Mouse (Mus musculus): ENCODE results near the gene Gm10577. TPM values are rescaled to one million over a fixed set of nuclear protein-coding genes. Genes with fewer than 3 reads are reported as not detected.
A peak's percentile ranks its signal among the peaks of the same experiment; 100 is the strongest.

Gene Gm10577
- not detected in 2 replicates for polyA plus RNA-seq (2016; fragmentation: Nextera tagmentation; extraction: Ambion mirVana)

DNA sequence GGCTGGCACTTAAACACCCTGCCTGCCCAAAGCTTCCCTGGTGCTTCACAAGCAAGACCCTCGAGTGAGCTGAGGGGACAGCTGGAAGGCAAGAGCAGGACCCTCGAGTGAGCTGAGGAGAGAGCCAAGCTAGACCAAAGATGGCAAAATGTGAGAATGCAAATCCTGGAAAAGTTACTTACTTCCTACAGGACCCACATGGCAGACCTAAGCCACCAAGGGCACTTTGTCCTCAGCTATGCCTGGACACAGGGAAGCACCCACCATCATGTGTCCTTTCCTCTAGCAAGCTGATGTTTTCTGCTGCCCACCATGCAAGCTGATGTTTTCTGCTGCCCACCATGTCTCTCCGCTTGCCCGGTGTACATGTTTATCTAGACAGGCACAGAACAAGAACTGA lies at the start of gene Gm10577:
Gm10577 (minus strand) TSS at position 101 of the 400 bp plus-strand sequence.
- H3K27ac ChIP-seq, result no peak within 1 kb of the TSS
- H3K36me3 ChIP-seq, result no peaks in the 10 kb centered on the region
- WGBS, result 79% methylated on average over 4 of the region's 4 CpGs
- H3K9me3 ChIP-seq, result peaks cover 17% of the 10 kb centered on the region
- no peak within 1 kb of the TSS for H3K4me3 ChIP-seq
- no peak for DNase-seq (ENCODE audit: low spot score)
- no peaks in the 10 kb centered on the region for H3K27me3 ChIP-seq (ENCODE audit: insufficient read depth, poor library complexity, severe bottlenecking)
- H3K4me1 ChIP-seq (replicated peaks), result no peaks in the 10 kb centered on the region

DNA sequence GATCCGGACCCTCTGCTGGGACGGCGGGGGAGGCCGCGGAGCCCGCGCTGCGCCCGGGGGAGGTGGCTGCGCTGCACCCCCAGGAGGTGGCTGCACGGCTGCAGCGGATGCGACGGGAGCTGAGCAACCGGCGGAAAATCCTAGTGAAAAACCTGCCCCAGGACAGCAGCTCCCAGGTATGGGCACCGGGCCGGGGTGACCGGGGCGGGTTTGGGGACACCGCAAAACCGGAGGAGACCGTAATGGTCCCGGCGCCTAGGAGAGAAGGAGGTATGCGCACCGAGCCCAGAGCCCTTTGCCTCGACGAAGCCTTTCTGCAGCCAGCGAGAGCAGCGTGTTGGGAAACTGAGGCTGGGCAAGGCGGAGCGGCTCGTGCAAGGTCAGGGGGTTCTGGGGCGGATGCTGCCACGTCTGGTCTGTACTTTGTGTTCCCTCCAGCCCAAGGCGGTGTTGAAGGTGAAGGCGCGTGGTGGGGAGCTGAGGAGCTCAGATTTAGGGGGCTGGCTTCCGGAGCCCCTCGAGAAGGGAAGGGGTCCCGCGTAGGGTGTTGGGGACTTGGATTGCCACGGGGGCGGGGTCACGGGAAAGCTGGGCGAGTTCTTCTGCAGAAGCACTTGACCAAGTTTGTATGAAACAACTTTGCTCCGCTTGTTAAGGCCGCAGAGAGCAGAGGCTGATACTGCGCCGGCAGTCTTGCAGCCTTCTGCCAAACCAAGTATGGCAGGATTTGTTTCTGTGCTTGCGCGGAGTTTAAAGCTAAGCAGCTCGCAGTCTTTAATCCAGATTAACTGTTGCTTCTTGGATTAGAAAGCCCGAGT lies 48.9 kb upstream of the Gm10577 start:
- WGBS, result 1% methylated on average over 55 of the region's 55 CpGs
- Histone ChIP-seq H3K36me3 (no peaks in the 10 kb centered on the region), H3K4me3 (peak overlapping the region; percentile 84), H3K27me3 (ENCODE audit: insufficient read depth, poor library complexity, severe bottlenecking) (peaks cover 9% of the 10 kb centered on the region; the same call in 1 of the 2 replicates), H3K9me3 (no peaks in the 10 kb centered on the region), H3K27ac (peak overlapping the region; percentile 92), H3K4me1 (replicated peaks) (peaks cover 22% of the 10 kb centered on the region; the same call in 1 of the 2 replicates)
- DNase-seq (ENCODE audit: low spot score), result peak; percentile 58

DNA sequence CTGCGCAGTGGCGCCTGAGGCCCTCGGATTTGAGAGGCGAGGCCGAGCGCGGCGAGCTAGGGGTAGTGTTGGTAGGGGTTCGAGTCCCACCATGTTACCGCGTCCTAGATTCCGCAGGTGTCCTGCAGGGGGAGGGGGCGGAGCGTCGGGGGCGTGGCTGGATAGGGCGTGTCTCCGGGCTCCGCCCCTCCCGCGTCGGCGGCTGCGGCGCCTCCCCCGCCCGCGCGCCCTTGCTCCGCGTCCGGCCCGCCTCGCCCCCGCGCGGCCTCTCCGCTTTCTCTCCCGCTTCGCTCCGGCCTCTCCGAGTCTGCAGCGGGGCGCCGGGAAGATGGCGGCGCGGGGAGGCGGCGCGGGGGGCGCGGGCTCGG lies 48.3 kb upstream of the Gm10577 start, which contains the start of gene Raver2:
Raver2 (plus strand) TSS at position 198 of the 368 bp plus-strand sequence.
- H3K4me1 ChIP-seq (replicated peaks), result peaks cover 22% of the 10 kb centered on the region; the same call in 1 of the 2 replicates
- WGBS, result 2% methylated on average over 44 of the region's 54 CpGs
- peak within 1 kb of the TSS; percentile 84 for H3K4me3 ChIP-seq
- no peaks in the 10 kb centered on the region for H3K36me3 ChIP-seq
- DNase-seq (ENCODE audit: low spot score), result peak; percentile 67
- peak within 1 kb of the TSS; percentile 92 for H3K27ac ChIP-seq
- H3K9me3 ChIP-seq, result no peaks in the 10 kb centered on the region
- H3K27me3 ChIP-seq (ENCODE audit: insufficient read depth, poor library complexity, severe bottlenecking), result peaks cover 9% of the 10 kb centered on the region; the same call in 1 of the 2 replicates

DNA sequence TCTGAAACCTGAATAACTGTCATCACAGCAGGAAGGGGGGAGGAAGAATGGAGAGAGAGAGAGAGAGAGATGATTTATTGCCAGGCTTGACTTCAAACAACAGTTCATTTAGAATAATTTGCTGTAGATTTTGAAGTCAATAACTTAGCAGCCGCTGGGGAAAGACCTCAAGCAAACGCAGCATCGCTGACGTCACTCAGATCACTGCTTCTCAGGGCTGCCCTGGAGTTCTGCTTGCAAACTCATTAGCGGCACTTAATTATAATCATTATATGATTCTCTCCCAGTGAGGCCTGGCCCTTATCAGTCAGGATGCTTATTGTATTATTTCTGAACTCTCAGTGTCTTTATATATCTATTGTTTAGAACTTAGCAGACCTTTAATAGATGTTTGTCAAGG lies 45.9 kb upstream of the Gm10577 start:
- 75% methylated on average over 5 of the region's 5 CpGs for WGBS
- Histone ChIP-seq H3K9me3 (0 out of 2 replicates have a peak, but pooled peaks cover under 1% of the 10 kb centered on the region), H3K4me3 (no peak overlapping the region), H3K27ac (no peak overlapping the region), H3K27me3 (ENCODE audit: insufficient read depth, poor library complexity, severe bottlenecking) (peaks cover 9% of the 10 kb centered on the region; the same call in 1 of the 2 replicates), H3K36me3 (no peaks in the 10 kb centered on the region), H3K4me1 (replicated peaks) (peaks cover 22% of the 10 kb centered on the region; the same call in 1 of the 2 replicates)
- no peak for DNase-seq (ENCODE audit: low spot score)

DNA sequence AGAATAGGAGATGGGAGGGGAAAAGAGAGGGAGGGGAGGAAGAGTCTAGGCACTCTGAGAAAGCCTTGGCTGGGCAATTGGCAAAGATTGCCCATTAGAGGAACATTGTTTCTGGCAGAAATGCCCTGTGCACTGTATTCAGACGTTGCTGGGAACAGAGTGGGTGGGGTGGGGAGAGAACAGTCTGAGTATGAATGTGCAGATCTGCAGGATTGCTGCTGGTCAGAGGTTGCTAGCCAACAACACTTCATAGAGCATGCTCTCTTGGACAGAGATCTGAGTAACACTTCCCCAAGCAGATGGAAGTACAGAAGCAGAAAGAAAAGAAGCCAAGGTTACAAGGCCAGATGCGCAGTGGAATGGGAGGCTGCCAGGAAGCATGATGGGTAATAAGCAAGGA lies 41.6 kb upstream of the Gm10577 start:
- no peak for DNase-seq (ENCODE audit: low spot score)
- 78% methylated on average over 2 of the region's 2 CpGs for WGBS
- no peaks in the 10 kb centered on the region for H3K4me1 ChIP-seq (replicated peaks)

DNA sequence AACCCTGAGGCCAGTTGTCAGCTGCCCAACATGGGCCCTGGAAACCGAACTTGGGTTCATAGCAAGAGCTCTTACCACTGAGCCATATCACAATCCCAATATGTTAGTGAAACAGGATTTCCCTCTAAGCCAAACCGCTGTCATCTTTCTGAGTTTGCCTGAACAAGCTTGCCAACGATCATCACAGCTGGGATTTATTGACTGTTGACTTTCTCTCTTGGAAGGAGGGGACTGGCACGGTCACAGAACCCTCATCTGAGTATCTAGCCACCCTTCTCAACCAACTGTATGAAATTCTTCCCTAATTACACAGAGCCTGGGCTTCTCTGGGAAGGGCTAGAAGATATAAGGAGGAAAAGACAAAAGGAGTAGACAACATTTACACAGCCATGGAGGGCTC lies 26.1 kb upstream of the Gm10577 start:
- 75% methylated on average over 4 of the region's 4 CpGs for WGBS
- Histone ChIP-seq H3K4me3 (no peak overlapping the region), H3K27ac (no peak overlapping the region), H3K9me3 (no peaks in the 10 kb centered on the region), H3K36me3 (no peaks in the 10 kb centered on the region), H3K4me1 (replicated peaks) (no peaks in the 10 kb centered on the region), H3K27me3 (ENCODE audit: insufficient read depth, poor library complexity, severe bottlenecking) (no peaks in the 10 kb centered on the region)
- no peak for DNase-seq (ENCODE audit: low spot score)

More for the DNA sequence above, 41.6 kb upstream of the Gm10577 start:
- Histone ChIP-seq H3K9me3 (0 out of 2 replicates have a peak, but pooled peaks cover 3% of the 10 kb centered on the region), H3K4me3 (no peak overlapping the region), H3K36me3 (no peaks in the 10 kb centered on the region), H3K27ac (no peak overlapping the region), H3K27me3 (ENCODE audit: insufficient read depth, poor library complexity, severe bottlenecking) (no peaks in the 10 kb centered on the region)

DNA sequence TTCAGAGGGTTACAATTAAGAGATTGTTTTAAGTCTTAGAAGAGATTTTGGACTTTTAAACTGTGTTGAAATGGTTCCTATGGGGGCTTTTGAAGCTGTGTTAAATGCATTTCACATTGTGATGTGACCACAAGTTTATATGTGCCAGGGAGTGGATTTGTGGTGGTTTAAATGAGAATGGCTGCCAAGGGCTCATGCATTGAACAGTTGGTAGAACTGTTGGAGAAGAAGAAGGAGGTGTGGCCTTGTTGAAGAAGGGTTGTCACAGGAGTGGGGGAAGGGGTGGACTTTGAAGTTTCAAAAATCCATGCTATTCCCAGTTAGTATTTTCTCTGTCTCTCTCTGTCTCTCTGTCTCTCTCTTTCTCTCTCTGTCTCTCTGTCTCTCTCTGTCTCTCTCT lies 23.7 kb upstream of the Gm10577 start:
- Histone ChIP-seq H3K36me3 (no peaks in the 10 kb centered on the region), H3K27ac (no peak overlapping the region), H3K27me3 (ENCODE audit: insufficient read depth, poor library complexity, severe bottlenecking) (no peaks in the 10 kb centered on the region), H3K4me3 (no peak overlapping the region), H3K4me1 (replicated peaks) (no peaks in the 10 kb centered on the region), H3K9me3 (no peaks in the 10 kb centered on the region)
- no peak for DNase-seq (ENCODE audit: low spot score)

DNA sequence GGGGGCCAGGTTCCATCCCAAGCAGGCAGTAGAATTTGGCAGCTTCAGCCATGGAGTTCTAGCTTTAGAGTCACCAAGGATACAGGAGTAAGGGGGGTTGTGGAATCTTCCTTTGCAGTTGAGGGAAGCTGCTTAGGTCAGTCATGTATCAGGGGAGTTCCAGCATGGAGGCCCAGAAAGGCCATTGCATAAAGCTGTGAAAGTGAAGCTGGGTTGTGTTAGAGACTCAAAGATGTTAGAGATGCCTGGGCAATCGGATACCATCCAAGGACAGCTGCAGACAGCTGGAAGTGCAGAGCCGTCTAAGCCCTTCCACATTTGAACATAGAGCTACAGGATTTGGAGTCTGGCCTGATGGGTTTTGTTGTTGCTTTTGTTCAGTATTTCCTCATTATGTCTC lies 23.2 kb upstream of the Gm10577 start:
- H3K27ac ChIP-seq, result no peak overlapping the region
- no peaks in the 10 kb centered on the region for H3K4me1 ChIP-seq (replicated peaks)
- no peaks in the 10 kb centered on the region for H3K27me3 ChIP-seq (ENCODE audit: insufficient read depth, poor library complexity, severe bottlenecking)
- H3K9me3 ChIP-seq, result no peaks in the 10 kb centered on the region
- no peak for DNase-seq (ENCODE audit: low spot score)
- WGBS, result 80% methylated on average over 2 of the region's 2 CpGs
- no peaks in the 10 kb centered on the region for H3K36me3 ChIP-seq
- H3K4me3 ChIP-seq, result no peak overlapping the region

DNA sequence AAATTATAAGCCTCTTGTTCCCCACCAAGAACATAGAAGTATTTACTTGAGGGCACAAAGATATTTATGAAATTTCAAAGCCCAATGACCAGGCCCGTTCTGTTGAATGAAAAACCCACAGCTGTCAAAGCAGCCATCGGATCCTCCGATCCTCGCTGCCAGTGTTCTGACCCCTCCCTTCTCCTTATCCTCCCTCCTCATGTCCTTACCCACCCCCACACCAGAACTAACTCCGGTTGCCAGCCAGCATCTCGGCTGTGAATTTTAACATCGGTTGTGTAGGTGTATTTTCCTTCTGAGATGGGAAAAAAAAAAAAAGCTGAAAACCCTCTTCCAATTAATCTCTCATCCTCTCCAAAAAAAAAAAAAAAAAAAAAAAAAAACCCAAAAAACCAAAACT lies 16.7 kb upstream of the Gm10577 start:
- H3K27ac ChIP-seq, result no peak overlapping the region
- no peaks in the 10 kb centered on the region for H3K9me3 ChIP-seq
- WGBS, result 62% methylated on average over 7 of the region's 7 CpGs
- no peaks in the 10 kb centered on the region for H3K4me1 ChIP-seq (replicated peaks)
- DNase-seq (ENCODE audit: low spot score), result no peak
- no peak overlapping the region for H3K4me3 ChIP-seq
- H3K36me3 ChIP-seq, result no peaks in the 10 kb centered on the region
- H3K27me3 ChIP-seq (ENCODE audit: insufficient read depth, poor library complexity, severe bottlenecking), result no peaks in the 10 kb centered on the region

DNA sequence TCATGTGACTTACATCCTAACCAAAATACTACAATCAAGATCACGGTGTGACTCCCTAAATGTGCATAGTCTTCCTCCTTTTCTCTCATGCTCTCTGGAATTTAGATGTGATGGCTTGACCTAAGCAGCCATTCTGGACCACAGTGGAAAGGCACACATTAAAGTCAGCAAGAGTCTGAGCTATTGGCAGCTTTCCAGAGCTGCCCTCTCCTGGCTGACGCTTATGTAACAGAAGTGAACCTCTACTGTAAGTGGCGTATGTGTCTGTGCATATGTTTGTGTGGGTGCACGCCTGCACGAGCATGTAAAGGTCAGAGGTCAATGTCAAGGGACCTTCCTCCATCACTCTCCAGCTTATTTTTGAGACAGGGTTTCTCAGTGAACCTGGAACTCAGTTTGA lies 14.6 kb upstream of the Gm10577 start:
- H3K4me3 ChIP-seq, result no peak overlapping the region
- DNase-seq (ENCODE audit: low spot score), result no peak
- no peaks in the 10 kb centered on the region for H3K4me1 ChIP-seq (replicated peaks)
- 84% methylated on average over 5 of the region's 5 CpGs for WGBS
- no peaks in the 10 kb centered on the region for H3K36me3 ChIP-seq
- no peaks in the 10 kb centered on the region for H3K27me3 ChIP-seq (ENCODE audit: insufficient read depth, poor library complexity, severe bottlenecking)
- H3K27ac ChIP-seq, result no peak overlapping the region
- no peaks in the 10 kb centered on the region for H3K9me3 ChIP-seq

DNA sequence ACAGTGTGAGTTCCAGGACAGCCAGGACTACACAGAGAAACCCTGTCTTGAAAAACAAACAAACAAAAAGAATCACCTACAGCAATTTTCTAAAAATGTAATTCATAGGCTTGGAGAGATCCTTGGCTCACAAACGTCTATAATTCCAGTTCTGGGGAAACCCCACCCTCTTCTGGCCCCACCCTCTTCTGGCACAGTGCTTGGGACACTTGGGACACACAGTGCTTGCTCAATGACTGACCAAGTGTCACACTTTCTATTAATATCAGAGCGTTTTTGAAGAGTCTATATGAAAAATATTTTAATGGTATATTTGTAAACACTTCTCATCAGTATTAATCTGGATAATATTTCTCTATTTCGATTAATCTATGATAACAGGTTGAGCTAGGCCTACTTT lies 12.6 kb upstream of the Gm10577 start:
- Histone ChIP-seq H3K27me3 (ENCODE audit: insufficient read depth, poor library complexity, severe bottlenecking) (no peaks in the 10 kb centered on the region), H3K9me3 (no peaks in the 10 kb centered on the region), H3K4me1 (replicated peaks) (no peaks in the 10 kb centered on the region), H3K27ac (no peak overlapping the region), H3K36me3 (no peaks in the 10 kb centered on the region), H3K4me3 (no peak overlapping the region)
- DNase-seq (ENCODE audit: low spot score), result no peak
- 80% methylated on average over 3 of the region's 3 CpGs for WGBS

DNA sequence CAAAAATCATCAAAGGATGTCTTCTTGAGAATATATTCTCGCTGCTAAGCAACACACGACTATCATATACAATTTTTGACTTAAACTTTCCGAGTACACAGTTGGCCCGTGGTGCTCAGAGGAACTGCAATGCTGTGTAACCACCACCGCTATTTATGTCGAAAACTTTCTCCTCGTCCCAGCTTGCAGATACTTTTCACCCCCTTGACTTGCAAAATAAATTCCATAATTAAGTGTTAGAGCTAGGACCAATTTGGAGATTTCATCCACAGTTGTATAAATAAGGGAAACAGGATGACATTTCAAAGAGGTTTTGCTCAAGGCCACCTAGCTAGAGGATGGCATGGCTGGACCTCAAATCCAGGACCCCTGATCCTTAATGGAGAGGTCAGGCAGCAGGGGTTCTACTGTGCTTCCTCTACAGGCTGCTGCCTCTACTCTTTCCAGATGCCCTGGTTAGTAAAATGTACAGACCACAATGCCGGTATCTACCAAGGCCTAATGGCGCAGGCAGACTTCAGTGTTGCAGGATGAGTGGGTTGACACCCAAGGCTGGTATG lies 7.4 kb upstream of the Gm10577 start:
- no peak overlapping the region for H3K4me3 ChIP-seq
- H3K9me3 ChIP-seq, result peaks cover 6% of the 10 kb centered on the region
- no peak overlapping the region for H3K27ac ChIP-seq
- H3K4me1 ChIP-seq (replicated peaks), result no peaks in the 10 kb centered on the region
- no peaks in the 10 kb centered on the region for H3K36me3 ChIP-seq
- DNase-seq (ENCODE audit: low spot score), result no peak
- WGBS, result 90% methylated on average over 9 of the region's 9 CpGs
- no peaks in the 10 kb centered on the region for H3K27me3 ChIP-seq (ENCODE audit: insufficient read depth, poor library complexity, severe bottlenecking)

DNA sequence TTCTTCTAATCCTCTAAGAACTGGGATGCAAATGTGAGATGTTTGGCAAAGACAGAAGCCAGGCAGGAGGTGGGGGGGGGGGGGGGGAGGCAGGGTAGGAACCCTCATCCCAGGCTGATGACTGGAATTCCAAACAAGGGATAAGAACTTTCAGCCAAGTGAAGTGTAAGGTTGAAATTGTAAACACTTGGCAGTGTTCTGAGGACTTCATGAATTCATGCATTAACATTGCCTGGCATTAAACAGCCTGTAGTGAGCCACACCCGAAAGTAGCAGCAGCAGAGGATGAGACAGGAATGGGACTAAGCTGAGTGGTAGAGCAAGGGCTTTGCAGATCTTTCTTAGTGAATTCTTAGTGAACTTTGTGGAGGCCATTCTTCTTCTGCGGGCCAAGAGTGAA lies 6.5 kb upstream of the Gm10577 start:
- no peaks in the 10 kb centered on the region for H3K4me1 ChIP-seq (replicated peaks)
- H3K36me3 ChIP-seq, result no peaks in the 10 kb centered on the region
- H3K27ac ChIP-seq, result no peak overlapping the region
- WGBS, result 83% methylated on average over 2 of the region's 2 CpGs
- no peak for DNase-seq (ENCODE audit: low spot score)
- peaks cover 11% of the 10 kb centered on the region for H3K9me3 ChIP-seq
- no peak overlapping the region for H3K4me3 ChIP-seq
- H3K27me3 ChIP-seq (ENCODE audit: insufficient read depth, poor library complexity, severe bottlenecking), result no peaks in the 10 kb centered on the region
